Mouse (Mus musculus) right cerebral cortex, adult 2 months (tissue): ENCODE measurements at regions not wholly inside any gene's neighbourhood (a gene's known extent, or its start where the extent isn't known, plus 50 kb on each side); places are given as distances from the start of the nearest gene placed in this dataset.

Source experiments
- DNase-seq, 2 experiments: peaks; one replicate each; pipeline ENCODE4 v3.0.0; 2021 to 2022; ENCODE audit warnings: low spot score in 2 of 2

GRCm38 (mm10) chr16:65916831-65917230 is 101.8 kb downstream of the Vgll3 start:
- DNase-seq: no peak

GRCm38 (mm10) chr16:65925986-65926385 is 110.9 kb downstream of the Vgll3 start:
- no peak for DNase-seq

GRCm38 (mm10) chr16:65963829-65964228 is 148.8 kb downstream of the Vgll3 start:
- peak in 1 of 2 experiments; percentile 8 for DNase-seq

- no peak for DNase-seq
Measured at GRCm38 (mm10) chr16:65964260-65964659, 149.2 kb downstream of the Vgll3 start.

GRCm38 (mm10) chr16:65977075-65977474 is 162.0 kb downstream of the Vgll3 start:
- DNase-seq: no peak

- no peak for DNase-seq
Measured at GRCm38 (mm10) chr16:65987186-65987585, 172.1 kb downstream of the Vgll3 start.

- no peak for DNase-seq
Measured at GRCm38 (mm10) chr16:65999343-65999742, 184.3 kb downstream of the Vgll3 start.

GRCm38 (mm10) chr16:66000728-66001273 is 185.7 kb downstream of the Vgll3 start:
- DNase-seq: no peak

- no peak for DNase-seq
Measured at GRCm38 (mm10) chr16:66004689-66005088, 189.6 kb downstream of the Vgll3 start.

- peak; percentile 58 to 70 for DNase-seq
Measured at GRCm38 (mm10) chr16:66005954-66006580, 191.0 kb downstream of the Vgll3 start.

- no peak for DNase-seq
Measured at GRCm38 (mm10) chr16:66013608-66014007, 198.6 kb downstream of the Vgll3 start.

- DNase-seq: no peak
Measured at GRCm38 (mm10) chr16:66014861-66015602, 200.0 kb downstream of the Vgll3 start.

GRCm38 (mm10) chr16:66017040-66017439 is 202.0 kb downstream of the Vgll3 start:
- no peak for DNase-seq

GRCm38 (mm10) chr16:66023397-66023796 is 208.3 kb downstream of the Vgll3 start:
- DNase-seq: no peak
